Mouse (Mus musculus): ENCODE data around the gene Fbxl17.

DNA sequence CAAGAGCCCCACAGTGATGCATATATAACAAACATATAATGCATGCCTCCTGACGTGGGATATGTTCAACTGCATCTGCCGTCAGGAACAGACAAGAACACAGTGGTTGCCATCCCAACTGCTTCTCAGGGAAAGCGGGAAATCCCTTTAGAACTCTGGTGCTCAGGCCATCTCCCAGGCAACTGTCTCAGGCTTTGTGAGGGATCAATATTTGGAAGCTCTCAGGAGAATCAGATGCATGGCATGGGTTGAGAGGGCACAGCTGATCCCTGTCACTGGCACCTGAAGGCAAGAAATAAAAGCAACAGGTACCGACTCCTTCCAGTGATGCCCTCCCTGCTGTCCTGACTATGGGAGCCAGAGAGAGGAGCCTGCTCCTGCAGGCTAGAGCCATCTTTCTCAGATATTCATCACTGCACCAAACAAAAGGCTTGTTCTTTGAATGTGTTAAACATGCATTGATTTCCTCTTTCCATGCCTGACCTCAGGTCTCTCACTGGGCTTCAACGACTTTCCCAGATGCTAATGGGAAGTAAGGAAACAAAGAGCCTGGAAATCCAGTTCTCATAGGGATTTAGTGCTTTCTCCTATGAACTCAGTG, 429.6 kb downstream of the Fbxl17 start:
- TF ChIP-seq CTCF (IDR thresholded peaks at IDR 0.05; ENCODE audit: control insufficient read depth, insufficient read depth, insufficient replicate concordance, low read depth, low read length) (no peak), POLR2A (IDR thresholded peaks at IDR 0.05; ENCODE audit: control insufficient read depth, low read depth, low read length) (no peak)
